Mouse (Mus musculus) kidney, embryonic 14.5 days (tissue): Measurements from ENCODE around the gene Cacna1a. TPM values are rescaled to one million over a fixed set of nuclear protein-coding genes. Genes with fewer than 3 reads are reported as not detected.

ENCODE experiments used
- ATAC-seq: fragments of 200-750 bp; cut with Nextera tagmentation; 2 replicates; pipeline ENCODE4 v1.8.0; 2017; ENCODE audit warnings: moderate number of reproducible peaks, mild to moderate bottlenecking, moderate TSS enrichment, moderate library complexity; ENCODE audit not compliant: low FRiP score, low TSS enrichment
- H3K27ac ChIP-seq: fragments of 300-500 bp; sonication (generic); 2 replicates; pipeline ENCODE4 v1.5.1; 2014; ENCODE audit warnings: low read depth, mild to moderate bottlenecking, low read length, moderate library complexity, mixed read lengths
- H3K27me3 ChIP-seq: fragments of 300-500 bp; sonication (generic); 2 replicates; pipeline ENCODE4 v1.6.1; 2014; ENCODE audit warnings: mild to moderate bottlenecking, low read length; ENCODE audit not compliant: control insufficient read depth, insufficient read depth
- H3K36me3 ChIP-seq: fragments of 300-500 bp; sonication (generic); 2 replicates; pipeline ENCODE4 v1.6.1; 2014; ENCODE audit warnings: low read length, mixed read lengths; ENCODE audit not compliant: control insufficient read depth, insufficient read depth
- H3K4me1 ChIP-seq: fragments of 300-500 bp; sonication (generic); 2 replicates; pipeline ENCODE4 v1.6.1; 2014; ENCODE audit warnings: low read length, mixed read lengths; ENCODE audit not compliant: control insufficient read depth, insufficient read depth
- H3K4me2 ChIP-seq: fragments of 300-500 bp; sonication (generic); replicated peaks from 2 replicates; pipeline ENCODE4 v1.6.1; 2014; ENCODE audit warnings: low read depth, mild to moderate bottlenecking, low read length
- H3K4me3 ChIP-seq: fragments of 300-500 bp; sonication (generic); 2 replicates; pipeline ENCODE4 v1.5.1; 2014; ENCODE audit warnings: mild to moderate bottlenecking, low read length
- H3K9ac ChIP-seq: fragments of 300-500 bp; sonication (generic); 2 replicates; pipeline ENCODE4 v1.6.1; 2014; ENCODE audit warnings: low read depth, mild to moderate bottlenecking, low read length, moderate library complexity
- H3K9me3 ChIP-seq: fragments of 300-500 bp; sonication (generic); 2 replicates; pipeline ENCODE4 v1.6.1; 2016; ENCODE audit warnings: low read length; ENCODE audit not compliant: control insufficient read depth
- WGBS: fragments of 180-500 bp; shearing (Covaris S2); extraction: QIAGEN DNeasy Blood & Tissue Kit; methylation state at CpG from one replicate; pipeline ENCODE4 v1.1.7; 2014; 5-methylcytosine and 5-hydroxymethylcytosine counted together
- polyA plus RNA-seq: library from polyadenylated mRNA; unstranded; fragments of >200 nt; fragmentation: Nextera tagmentation; extraction: Ambion mirVana; gene quantifications from 2 replicates; pipeline ENCODE4 v1.2.1, GENCODE M21; 2014

Gene Cacna1a
- polyA plus RNA-seq, 1 experiment from 2014 or later, result 4.4 TPM

- no peaks in the 10 kb centered on the region for H3K36me3 ChIP-seq
- H3K27me3 ChIP-seq, result peaks cover 14% of the 10 kb centered on the region; the same call in 1 of the 2 replicates
- no peak overlapping the region for H3K4me2 ChIP-seq
- 82% methylated on average over 6 of the region's 6 CpGs for WGBS
- H3K9me3 ChIP-seq, result no peaks in the 10 kb centered on the region
- H3K4me3 ChIP-seq, result no peak overlapping the region
- no peaks in the 10 kb centered on the region for H3K4me1 ChIP-seq
- no peak overlapping the region for H3K27ac ChIP-seq
- ATAC-seq, result no peak
- no peak overlapping the region for H3K9ac ChIP-seq
Measured at GRCm38 (mm10) chr8:84416915-84417314, 28.7 kb downstream of the Cacna1a start.

GRCm38 (mm10) chr8:84417840-84418239 lies 29.6 kb downstream of the Cacna1a start:
- Histone ChIP-seq H3K36me3 (no peaks in the 10 kb centered on the region), H3K4me1 (no peaks in the 10 kb centered on the region), H3K9ac (no peak overlapping the region), H3K4me3 (no peak overlapping the region), H3K27me3 (peaks cover 12% of the 10 kb centered on the region; the same call in 1 of the 2 replicates), H3K9me3 (no peaks in the 10 kb centered on the region), H3K4me2 (no peak overlapping the region), H3K27ac (no peak overlapping the region)
- 48% methylated on average over 5 of the region's 5 CpGs for WGBS
- no peak for ATAC-seq

GRCm38 (mm10) chr8:84424426-84424825 lies 36.2 kb downstream of the Cacna1a start:
- Histone ChIP-seq H3K4me3 (no peak overlapping the region), H3K9me3 (no peaks in the 10 kb centered on the region), H3K27me3 (no peaks in the 10 kb centered on the region), H3K36me3 (no peaks in the 10 kb centered on the region), H3K27ac (no peak overlapping the region), H3K9ac (no peak overlapping the region), H3K4me2 (no peak overlapping the region), H3K4me1 (no peaks in the 10 kb centered on the region)
- WGBS, result 66% methylated on average over 3 of the region's 3 CpGs
- ATAC-seq, result no peak

GRCm38 (mm10) chr8:84426087-84426486 lies 37.8 kb downstream of the Cacna1a start:
- Histone ChIP-seq H3K36me3 (no peaks in the 10 kb centered on the region), H3K4me3 (no peak overlapping the region), H3K27ac (no peak overlapping the region), H3K27me3 (no peaks in the 10 kb centered on the region), H3K4me1 (no peaks in the 10 kb centered on the region), H3K9me3 (no peaks in the 10 kb centered on the region), H3K4me2 (no peak overlapping the region), H3K9ac (no peak overlapping the region)
- ATAC-seq, result no peak
- WGBS, result 90% methylated on average over 7 of the region's 7 CpGs

GRCm38 (mm10) chr8:84426582-84426981 lies 38.3 kb downstream of the Cacna1a start:
- ATAC-seq, result no peak
- 91% methylated on average over 8 of the region's 8 CpGs for WGBS
- Histone ChIP-seq H3K9ac (no peak overlapping the region), H3K4me3 (no peak overlapping the region), H3K4me1 (no peaks in the 10 kb centered on the region), H3K4me2 (no peak overlapping the region), H3K9me3 (no peaks in the 10 kb centered on the region), H3K27ac (no peak overlapping the region), H3K36me3 (no peaks in the 10 kb centered on the region), H3K27me3 (no peaks in the 10 kb centered on the region)

- H3K9me3 ChIP-seq, result no peaks in the 10 kb centered on the region
- H3K27ac ChIP-seq, result no peak overlapping the region
- no peak overlapping the region for H3K4me3 ChIP-seq
- no peak overlapping the region for H3K9ac ChIP-seq
- no peak overlapping the region for H3K4me2 ChIP-seq
- WGBS, result 82% methylated on average over 5 of the region's 5 CpGs
- H3K4me1 ChIP-seq, result no peaks in the 10 kb centered on the region
- H3K27me3 ChIP-seq, result no peaks in the 10 kb centered on the region
- no peak for ATAC-seq
- H3K36me3 ChIP-seq, result no peaks in the 10 kb centered on the region
Measured at GRCm38 (mm10) chr8:84428034-84428433, 39.8 kb downstream of the Cacna1a start.

GRCm38 (mm10) chr8:84429014-84429413 lies 40.8 kb downstream of the Cacna1a start:
- H3K9ac ChIP-seq, result no peak overlapping the region
- 45% methylated on average over 4 of the region's 4 CpGs for WGBS
- no peak overlapping the region for H3K4me3 ChIP-seq
- no peak overlapping the region for H3K27ac ChIP-seq
- no peak for ATAC-seq
- H3K4me2 ChIP-seq, result no peak overlapping the region
- H3K27me3 ChIP-seq, result no peaks in the 10 kb centered on the region
- no peaks in the 10 kb centered on the region for H3K9me3 ChIP-seq
- no peaks in the 10 kb centered on the region for H3K4me1 ChIP-seq
- H3K36me3 ChIP-seq, result no peaks in the 10 kb centered on the region

GRCm38 (mm10) chr8:84429492-84429891 lies 41.3 kb downstream of the Cacna1a start:
- no peak overlapping the region for H3K4me3 ChIP-seq
- no peaks in the 10 kb centered on the region for H3K36me3 ChIP-seq
- H3K9me3 ChIP-seq, result no peaks in the 10 kb centered on the region
- ATAC-seq, result no peak
- no peak overlapping the region for H3K4me2 ChIP-seq
- no peaks in the 10 kb centered on the region for H3K27me3 ChIP-seq
- no peak overlapping the region for H3K27ac ChIP-seq
- no peak overlapping the region for H3K9ac ChIP-seq
- 35% methylated on average over 5 of the region's 5 CpGs for WGBS
- no peaks in the 10 kb centered on the region for H3K4me1 ChIP-seq

GRCm38 (mm10) chr8:84435370-84435769 lies 47.1 kb downstream of the Cacna1a start:
- no peak for ATAC-seq
- WGBS, result 70% methylated on average over 10 of the region's 10 CpGs

More at GRCm38 (mm10) chr8:84435370-84435769, 47.1 kb downstream of the Cacna1a start:
- Histone ChIP-seq H3K4me3 (no peak overlapping the region), H3K27me3 (no peaks in the 10 kb centered on the region), H3K4me2 (no peak overlapping the region), H3K9ac (no peak overlapping the region), H3K4me1 (no peaks in the 10 kb centered on the region), H3K36me3 (no peaks in the 10 kb centered on the region), H3K27ac (no peak overlapping the region), H3K9me3 (no peaks in the 10 kb centered on the region)
